Mouse (Mus musculus) stomach, postnatal 0 days (tissue): ENCODE results near the gene Shisal1.

Source experiments
- CTCF ChIP-seq: IDR thresholded peaks from 2 replicates; pipeline ENCODE4 v1.5.1; 2016; ENCODE audit warnings: antibody characterized with exemption, low read depth, mild to moderate bottlenecking, moderate library complexity
- EP300 ChIP-seq: optimal IDR thresholded peaks from 2 replicates; pipeline ENCODE3; 2016; ENCODE audit warnings: antibody characterized with exemption

DNA sequence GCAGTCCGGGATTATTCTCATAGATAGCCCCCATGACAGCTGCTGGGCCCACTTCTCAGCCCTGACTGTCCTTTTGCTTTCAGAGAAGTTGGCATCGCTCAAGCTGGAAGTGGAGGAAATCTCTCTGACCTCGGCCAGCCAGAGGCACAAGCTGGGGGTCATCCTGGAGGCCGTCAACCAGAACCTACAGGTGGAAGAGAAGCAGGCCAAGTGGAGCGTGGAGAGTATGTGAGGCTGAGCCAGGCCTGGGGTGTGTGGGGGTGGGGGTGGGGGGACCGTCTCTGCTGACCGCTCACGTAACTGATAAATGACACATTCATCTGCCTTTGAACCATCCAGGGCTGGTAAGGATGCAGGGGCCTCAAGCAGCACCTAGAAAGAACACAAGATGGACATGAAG lies 117.0 kb downstream of the Shisal1 start:
- no peak for TF ChIP-seq CTCF
- no peak for TF ChIP-seq EP300
